Mouse (Mus musculus): ENCODE data around the gene Rasgef1a.

Gene Rasgef1a

GRCm38 (mm10) chr6:118072176-118072575 is 60.9 kb downstream of the Rasgef1a start:
- no peak for DNase-seq (ENCODE audit: extremely low spot score)

GRCm38 (mm10) chr6:118074151-118074550 is 62.9 kb downstream of the Rasgef1a start:
- no peak for DNase-seq (ENCODE audit: extremely low spot score)

GRCm38 (mm10) chr6:118076256-118076655 is 65.0 kb downstream of the Rasgef1a start:
- DNase-seq (ENCODE audit: extremely low spot score), result no peak

- no peak for DNase-seq (ENCODE audit: extremely low spot score)
Observed at GRCm38 (mm10) chr6:118076748-118077147, 65.5 kb downstream of the Rasgef1a start.

GRCm38 (mm10) chr6:118077421-118077820 is 66.2 kb downstream of the Rasgef1a start:
- DNase-seq (ENCODE audit: extremely low spot score), result no peak

- no peak for DNase-seq (ENCODE audit: extremely low spot score)
Observed at GRCm38 (mm10) chr6:118078751-118079150, 67.5 kb downstream of the Rasgef1a start.

GRCm38 (mm10) chr6:118079292-118079691 is 68.1 kb downstream of the Rasgef1a start:
- DNase-seq (ENCODE audit: extremely low spot score), result no peak

- no peak for DNase-seq (ENCODE audit: extremely low spot score)
Observed at GRCm38 (mm10) chr6:118079762-118080465, 68.7 kb downstream of the Rasgef1a start.

- no peak for DNase-seq (ENCODE audit: extremely low spot score)
Observed at GRCm38 (mm10) chr6:118080711-118081110, 69.5 kb downstream of the Rasgef1a start.

- DNase-seq (ENCODE audit: extremely low spot score), result no peak
Observed at GRCm38 (mm10) chr6:118082384-118082783, 71.1 kb downstream of the Rasgef1a start.

GRCm38 (mm10) chr6:118083608-118084007 is 72.4 kb downstream of the Rasgef1a start:
- DNase-seq (ENCODE audit: extremely low spot score), result no peak

- DNase-seq (ENCODE audit: extremely low spot score), result no peak
Observed at GRCm38 (mm10) chr6:118084596-118084995, 73.4 kb downstream of the Rasgef1a start.

GRCm38 (mm10) chr6:118087955-118088354 is 76.7 kb downstream of the Rasgef1a start:
- DNase-seq (ENCODE audit: extremely low spot score), result no peak

- no peak for DNase-seq (ENCODE audit: extremely low spot score)
Observed at GRCm38 (mm10) chr6:118088750-118089440, 77.7 kb downstream of the Rasgef1a start.

GRCm38 (mm10) chr6:118090827-118091226 is 79.6 kb downstream of the Rasgef1a start:
- no peak for DNase-seq (ENCODE audit: extremely low spot score)

GRCm38 (mm10) chr6:118097765-118098365 is 86.6 kb downstream of the Rasgef1a start:
- no peak for DNase-seq (ENCODE audit: extremely low spot score)

GRCm38 (mm10) chr6:118099311-118099802 is 88.1 kb downstream of the Rasgef1a start:
- no peak for DNase-seq (ENCODE audit: extremely low spot score)

- DNase-seq (ENCODE audit: extremely low spot score), result no peak
Observed at GRCm38 (mm10) chr6:118111810-118112209, 100.6 kb downstream of the Rasgef1a start.

GRCm38 (mm10) chr6:118122767-118123166 is 111.5 kb downstream of the Rasgef1a start:
- no peak for DNase-seq (ENCODE audit: extremely low spot score)

- DNase-seq (ENCODE audit: extremely low spot score), result no peak
Observed at GRCm38 (mm10) chr6:118126577-118126976, 115.3 kb downstream of the Rasgef1a start.

- DNase-seq (ENCODE audit: extremely low spot score), result no peak
Observed at GRCm38 (mm10) chr6:118127198-118127597, 116.0 kb downstream of the Rasgef1a start.

GRCm38 (mm10) chr6:118127827-118128487 is 116.7 kb downstream of the Rasgef1a start:
- no peak for DNase-seq (ENCODE audit: extremely low spot score)
